Mouse (Mus musculus): ENCODE data around the gene Olfr203.
"Not testable (repeated sequence)": the region's sequence is repeated elsewhere in the genome, so short reads cannot be mapped to it uniquely, and the experiment has no call there.

Olfr203 gene

GRCm38 (mm10) chr16:59298581-59298980 is at the start of gene Olfr203:
Gene Olfr203 (plus strand): TSS chr16:59298881.
- DNase-seq, result no peak

GRCm38 (mm10) chr16:59249684-59250083 is 49.0 kb upstream of the Olfr203 start:
- no peak for DNase-seq

DNA sequence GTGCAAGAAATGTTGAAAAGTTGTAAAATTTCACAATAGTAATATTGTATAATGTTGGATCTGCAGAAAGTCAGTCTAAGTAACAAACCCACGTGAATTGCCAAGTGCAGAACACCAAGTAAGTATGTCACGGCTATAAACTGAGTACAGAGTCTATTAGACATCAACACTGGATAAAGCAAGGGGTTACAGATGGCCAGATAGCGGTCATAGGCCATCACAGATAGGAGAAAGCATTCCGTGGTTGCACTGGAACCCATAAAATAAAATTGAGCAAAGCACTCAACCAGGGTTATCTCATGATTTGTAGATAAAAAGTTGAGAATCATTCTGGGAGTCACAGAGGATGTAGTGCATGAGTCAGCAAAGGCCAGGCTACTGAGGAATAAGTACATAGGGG is 29.6 kb upstream of the Olfr203 start:
- DNase-seq, result not testable (repeated sequence)

- DNase-seq, result not testable (repeated sequence)
Observed at GRCm38 (mm10) chr16:59272532-59272931, 26.1 kb upstream of the Olfr203 start, which contains the start of gene Olfr201. Gene Olfr201 (minus strand): TSS chr16:59272632.

- no peak for DNase-seq
Observed at GRCm38 (mm10) chr16:59280542-59280941, 18.1 kb upstream of the Olfr203 start.

- DNase-seq, result no peak
Observed at GRCm38 (mm10) chr16:59283476-59283875, 15.2 kb upstream of the Olfr203 start.

- no peak for DNase-seq
Observed at GRCm38 (mm10) chr16:59286693-59287092, 12.0 kb upstream of the Olfr203 start, which contains the start of gene Olfr202. Gene Olfr202 (minus strand): TSS chr16:59286793.

DNA sequence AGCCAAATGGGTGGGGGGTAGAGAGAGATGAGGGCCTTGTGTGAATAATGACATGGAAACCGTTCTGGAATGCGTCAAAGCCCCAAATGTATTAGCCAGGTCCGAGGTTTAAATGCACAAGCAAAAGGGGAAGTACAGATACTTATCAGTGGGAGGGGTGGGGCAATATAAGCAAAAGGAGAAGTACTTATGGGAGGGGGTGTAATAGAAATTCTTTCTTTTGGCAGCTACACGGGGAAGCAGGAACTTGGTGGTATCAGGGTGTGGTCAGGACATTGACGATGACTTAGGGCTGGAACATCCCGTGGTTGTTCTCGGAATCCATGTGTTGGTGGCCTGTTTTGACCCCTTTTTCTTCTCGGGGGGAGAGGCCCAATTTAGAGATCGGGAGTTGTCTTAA is 11.1 kb upstream of the Olfr203 start:
- not testable (repeated sequence) for DNase-seq

- DNase-seq, result no peak
Observed at GRCm38 (mm10) chr16:59318148-59318547, 19.5 kb downstream of the Olfr203 start, which contains the start of gene Olfr204. Gene Olfr204 (minus strand): TSS chr16:59318248.

- not testable (repeated sequence) for DNase-seq
Observed at GRCm38 (mm10) chr16:59323262-59323661, 24.6 kb downstream of the Olfr203 start.

- DNase-seq, result no peak
Observed at GRCm38 (mm10) chr16:59331038-59331437, 32.4 kb downstream of the Olfr203 start, which contains the start of gene Olfr205. Gene Olfr205 (minus strand): TSS chr16:59331138.

GRCm38 (mm10) chr16:59349146-59349545 is 50.5 kb downstream of the Olfr203 start, which contains the start of gene Olfr206:
Gene Olfr206 (minus strand): TSS chr16:59349246.
- no peak for DNase-seq

Measured in kidney, postnatal 36 days (tissue).